Mouse (Mus musculus) liver, postnatal 0 days (tissue): Measurements from ENCODE around the gene 3110082I17Rik.

ENCODE experiments used
- CTCF ChIP-seq: sonication (generic); IDR thresholded peaks from 2 replicates; pipeline ENCODE4 v1.5.1; 2016; ENCODE audit warnings: antibody characterized with exemption, low read depth
- EP300 ChIP-seq: IDR thresholded peaks from 2 replicates; pipeline ENCODE4 v1.6.1; 2016; ENCODE audit warnings: antibody characterized with exemption, low read depth, mild to moderate bottlenecking

DNA sequence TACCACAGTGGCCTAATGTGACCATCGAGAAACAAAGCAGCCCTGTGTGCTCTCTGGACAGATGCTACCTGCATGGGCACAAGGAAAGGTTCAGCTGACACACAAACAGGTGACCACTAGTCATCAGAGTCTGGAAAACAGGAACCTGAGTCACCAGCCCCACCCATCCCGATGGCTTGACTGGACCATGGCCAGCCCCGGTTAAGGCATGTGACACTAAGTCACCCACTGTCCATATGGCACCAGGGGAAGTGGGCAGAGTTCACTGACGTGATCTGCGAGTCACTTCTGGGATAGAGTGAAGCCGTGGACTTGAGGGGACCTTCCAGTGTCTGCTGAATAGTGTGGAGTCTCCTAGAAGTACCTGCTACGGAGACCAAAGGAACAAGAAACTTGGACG, 18.8 kb upstream of the 3110082I17Rik start:
- TF ChIP-seq CTCF (no peak), EP300 (no peak)
